ENCODE assay signal across 13 mouse cellular contexts in the genomic region with DNA sequence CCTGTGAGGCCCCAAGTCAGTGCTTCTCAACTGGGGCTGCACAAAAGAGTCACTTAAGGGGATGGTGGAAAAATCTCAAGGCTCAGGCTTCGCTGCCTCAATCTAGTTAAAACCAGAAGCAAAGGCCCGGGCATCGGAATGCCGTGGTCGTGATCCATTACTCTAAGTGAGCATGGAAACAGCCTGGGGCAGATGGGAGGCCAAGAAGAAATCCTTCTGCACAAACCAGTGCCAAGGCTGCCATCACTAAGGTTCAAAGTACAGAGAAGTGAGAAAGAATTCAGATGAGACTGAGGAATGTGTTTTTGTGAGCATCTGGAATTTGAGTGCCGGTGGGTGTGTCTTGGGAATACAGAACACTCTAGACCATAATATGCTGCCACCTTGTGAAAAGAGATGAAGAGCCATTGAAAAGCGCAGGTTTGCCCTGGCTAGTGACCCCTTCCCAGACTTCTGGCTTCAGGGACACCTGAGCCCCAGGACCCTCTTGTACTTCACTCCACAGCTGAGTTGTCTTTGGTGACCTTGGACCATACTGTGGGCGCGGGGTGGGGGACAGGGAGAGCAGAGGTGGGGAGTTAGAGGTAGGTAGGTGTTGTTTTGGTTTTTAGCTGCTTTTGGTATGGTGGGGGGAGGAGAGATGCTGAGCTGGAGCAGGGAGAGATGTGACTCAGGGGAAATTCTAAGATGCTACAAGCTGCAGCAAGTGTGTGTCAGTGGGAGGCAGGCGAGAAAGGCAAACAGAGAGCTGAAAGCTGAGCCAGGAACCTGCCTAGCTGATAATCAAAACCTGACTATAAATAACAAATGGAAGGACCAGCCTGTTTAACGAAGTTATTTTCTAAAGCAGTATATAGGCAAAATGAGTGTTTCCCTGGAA. TPM values are rescaled to one million over a fixed set of nuclear protein-coding genes. Genes with fewer than 3 reads are reported as not detected.
DNase-seq lines count a peak whose midpoint lies in the region; ATAC-seq and TF ChIP-seq lines count a peak whose summit lies in the region.
"Had no signal": no experiment of that assay in that cellular context is flagged by ENCODE, and none has a peak within 500 bp of the region (broad histone marks: within the 10 kb centered on the region; RNA-seq: fewer than 3 reads in every experiment).

No protein-coding gene starts in this region.

- no peaks in the 10 kb centered on the region for H3K36me3 ChIP-seq in forebrain, embryonic 10.5 days (replicated peaks)
- H3K36me3 ChIP-seq in forebrain, embryonic 13.5 days (ENCODE audit: poor library complexity, severe bottlenecking), result no peaks in the 10 kb centered on the region
- H3K36me3 ChIP-seq in kidney, adult 2 months (ENCODE audit: control insufficient read depth, insufficient read depth, low read length), result no peaks in the 10 kb centered on the region
- H3K36me3 ChIP-seq: midbrain, embryonic 13.5 days had no signal

- intact Hi-C loops in left cerebral cortex, postnatal 10 days (cut with DNase I), result loop anchor here (5.0 kb wide), 1 partner anchor 75 kb away; no protein-coding TSS in a partner anchor

- TF ChIP-seq POLR2A in kidney, adult 2 months (IDR thresholded peaks at IDR 0.05; ENCODE audit: low read depth, low read length), result no peak

- WGBS in forebrain, embryonic 10.5 days, result 79% methylated on average over 11 of the region's 11 CpGs
- 79% methylated on average over 11 of the region's 11 CpGs for WGBS in forebrain, embryonic 13.5 days
- WGBS in kidney, adult 2 months, result 42% methylated on average over 11 of the region's 11 CpGs

- no peak for ATAC-seq in forebrain, embryonic 13.5 days
- ATAC-seq: forebrain, embryonic 14.5 days; midbrain, embryonic 13.5 days had no signal

- H3K27me3 ChIP-seq in forebrain, embryonic 10.5 days (ENCODE audit: poor library complexity, severe bottlenecking), result no peaks in the 10 kb centered on the region
- H3K27me3 ChIP-seq in forebrain, embryonic 13.5 days, result no peaks in the 10 kb centered on the region
- H3K27me3 ChIP-seq in kidney, adult 2 months (replicated peaks; ENCODE audit: control insufficient read depth, insufficient read depth, low read length), result no peaks in the 10 kb centered on the region
- H3K27me3 ChIP-seq: midbrain, embryonic 13.5 days had no signal

- no peak for DNase-seq in forebrain, embryonic 10.5 days (ENCODE audit: extremely low spot score, low spot score)
- peak; percentile 83 for DNase-seq in Muller cell, postnatal 12 days (ENCODE audit: inconsistent ontology term)
- peak; percentile 76 for DNase-seq in kidney, adult 2 months
- DNase-seq in left cerebral cortex, postnatal 10 days (ENCODE audit: extremely low spot score in 1 of 2, low spot score in 2 of 2), result peak; percentile 35 to 62
- no peak for DNase-seq in testis, postnatal 10 days (ENCODE audit: low spot score)
- DNase-seq in cerebellum, adult 9-10 months, result no peak
- DNase-seq in yolk sac, embryonic 10.5 days (ENCODE audit: low spot score), result no peak
- DNase-seq: cerebellum, adult 8-10 months had no signal

- TF ChIP-seq CTCF in kidney, adult 2 months (conservative IDR thresholded peaks at IDR 0.05; ENCODE audit: insufficient read depth, insufficient read length, low read depth, low read length), result no peak

- H3K27ac ChIP-seq in forebrain, embryonic 10.5 days, result peak overlapping the region; percentile 41
- no peak overlapping the region for H3K27ac ChIP-seq in forebrain, embryonic 13.5 days
- H3K27ac ChIP-seq in kidney, adult 2 months (ENCODE audit: insufficient read depth, low read depth, low read length), result 0 out of 2 replicates have a peak overlapping the region, but pooled peaks have one; percentile 20
- H3K27ac ChIP-seq: hindbrain, embryonic 14.5 days; midbrain, embryonic 13.5 days had no signal

- H3K9me3 ChIP-seq in forebrain, embryonic 10.5 days, result peaks cover 9% of the 10 kb centered on the region
- peaks cover 9% of the 10 kb centered on the region; the same call in 1 of the 2 replicates for H3K9me3 ChIP-seq in forebrain, embryonic 13.5 days (replicated peaks)

- H3K9ac ChIP-seq in forebrain, embryonic 13.5 days, result no peak overlapping the region
- H3K9ac ChIP-seq: hindbrain, embryonic 14.5 days; midbrain, embryonic 13.5 days had no signal

- H3K4me1 ChIP-seq in forebrain, embryonic 10.5 days, result peaks cover 13% of the 10 kb centered on the region
- H3K4me1 ChIP-seq in forebrain, embryonic 13.5 days, result no peaks in the 10 kb centered on the region
- 0 out of 2 replicates have a peak, but pooled peaks cover 2% of the 10 kb centered on the region for H3K4me1 ChIP-seq in kidney, adult 2 months (ENCODE audit: control insufficient read depth, insufficient read depth, low read length)
- H3K4me1 ChIP-seq: midbrain, embryonic 13.5 days had no signal

- H3K4me2 ChIP-seq in forebrain, embryonic 13.5 days, result no peak overlapping the region
- H3K4me2 ChIP-seq: hindbrain, embryonic 14.5 days; liver, embryonic 11.5 days; midbrain, embryonic 13.5 days had no signal

- H3K4me3 ChIP-seq in forebrain, embryonic 10.5 days, result no peak overlapping the region
- H3K4me3 ChIP-seq in forebrain, embryonic 13.5 days, result no peak overlapping the region
- H3K4me3 ChIP-seq in kidney, adult 2 months (ENCODE audit: insufficient read depth, low read depth, low read length), result no peak overlapping the region
- H3K4me3 ChIP-seq: midbrain, embryonic 13.5 days had no signal

RNA-seq across cellular contexts. Expression of a gene that starts 26.9 kb away (rescaled TPM):
- 13.3 and 14.1 TPM in 2 replicates for polyA plus RNA-seq in forebrain, embryonic 10.5 days (2016; fragmentation: Nextera tagmentation; extraction: Ambion mirVana)
- polyA plus RNA-seq in forebrain, embryonic 13.5 days (2015; fragmentation: Nextera tagmentation; extraction: Ambion mirVana), result 10.0 and 11.3 TPM in 2 replicates
- polyA plus RNA-seq in kidney, adult 2 months (2012; rRNA removed), result 7.0 and 7.5 TPM in 2 replicates
- total RNA-seq in left cerebral cortex, postnatal 10 days (2021), result 10 to 100 TPM; 50.7 to 54.6 TPM

Comparison
In these comparisons a context has a peak if more than half of its experiments do, and no peak if none do; other contexts are left out.
1. DNase-seq: peak in Muller cell, postnatal 12 days (single experiment), kidney, adult 2 months (single experiment) and left cerebral cortex, postnatal 10 days (2 of 2); none in forebrain, embryonic 10.5 days (single experiment), testis, postnatal 10 days (single experiment), cerebellum, adult 9-10 months (single experiment) and yolk sac, embryonic 10.5 days (single experiment).